Mouse (Mus musculus): ENCODE results near the gene Ap1g1. TPM values are rescaled to one million over a fixed set of nuclear protein-coding genes. Genes with fewer than 3 reads are reported as not detected.

Ap1g1 gene
- polyA plus RNA-seq, 1 experiment from 2014 or later, result 52.9 TPM

DNA sequence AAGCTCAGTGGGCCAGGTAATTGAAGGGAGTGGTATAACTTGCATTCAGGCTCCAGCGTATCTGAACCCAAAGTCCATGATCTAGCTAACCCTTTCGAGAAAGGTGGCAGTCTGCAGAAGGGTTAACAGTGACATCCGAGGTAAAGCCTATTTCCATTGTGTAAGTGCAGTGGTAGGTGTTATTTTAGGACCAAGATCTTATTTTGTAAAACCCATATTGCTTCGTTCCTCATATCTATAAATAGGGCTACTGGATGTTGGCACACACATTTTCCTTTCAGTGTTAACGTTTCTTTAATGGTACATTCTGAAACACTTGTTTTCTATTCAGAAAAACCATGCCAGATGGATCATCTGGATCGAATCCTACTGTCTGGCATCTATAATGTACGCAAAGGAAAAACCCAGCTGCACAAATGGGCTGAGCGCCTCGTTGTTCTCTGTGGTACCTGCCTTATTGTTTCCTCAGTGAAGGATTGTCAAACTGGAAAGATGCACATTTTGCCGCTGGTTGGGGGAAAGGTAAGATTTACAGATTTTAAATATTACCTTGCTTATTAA lies 125.6 kb downstream of the Ap1g1 start:
- no peaks in the 10 kb centered on the region for H3K9me3 ChIP-seq
- no peak overlapping the region for H3K4me2 ChIP-seq (replicated peaks)
- no peak overlapping the region for H3K27ac ChIP-seq
- no peaks in the 10 kb centered on the region for H3K4me1 ChIP-seq
- no peaks in the 10 kb centered on the region for H3K27me3 ChIP-seq
- no peak overlapping the region for H3K4me3 ChIP-seq
- peaks cover 18% of the 10 kb centered on the region for H3K36me3 ChIP-seq
- H3K9ac ChIP-seq, result no peak overlapping the region
- 70% methylated on average over 10 of the region's 10 CpGs for WGBS
- no peak for ATAC-seq (ENCODE audit: insufficient number of reproducible peaks, insufficient read depth, low FRiP score, low TSS enrichment)

DNA sequence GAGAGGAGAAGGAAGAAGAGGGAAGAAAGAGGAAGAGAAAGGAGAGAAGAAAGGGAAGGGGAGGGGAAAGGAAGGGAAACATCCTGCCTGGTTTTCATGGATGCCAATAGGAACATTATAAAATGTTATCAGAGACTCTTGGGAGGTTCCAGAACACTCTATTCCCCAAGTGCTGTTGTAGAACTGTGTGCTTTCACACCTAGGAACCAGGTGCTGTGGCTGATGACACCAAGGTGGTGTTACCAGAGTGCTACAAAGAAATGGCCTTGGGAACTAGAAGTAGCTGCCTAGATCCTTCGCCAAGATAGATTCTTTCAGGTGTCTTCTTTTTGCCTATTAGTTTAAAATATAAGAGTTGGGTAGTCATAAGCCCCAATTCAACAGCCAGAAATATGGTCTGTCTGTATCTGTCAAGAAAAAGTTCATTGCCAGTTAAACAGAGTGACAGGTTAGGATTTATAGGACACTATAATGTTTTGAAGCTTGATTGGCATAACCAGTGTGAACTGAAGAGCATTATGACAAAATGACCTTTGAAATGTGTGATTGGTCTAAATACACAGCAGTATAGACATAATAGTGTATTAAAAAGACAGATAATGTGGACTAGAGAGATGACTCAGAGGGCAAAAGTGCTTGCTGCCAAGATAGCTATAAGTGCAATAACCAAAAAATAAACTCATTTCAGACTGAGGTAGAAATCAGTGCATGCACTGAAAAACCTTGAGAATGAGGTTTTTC lies 126.7 kb downstream of the Ap1g1 start:
- H3K9me3 ChIP-seq, result no peaks in the 10 kb centered on the region
- no peak overlapping the region for H3K27ac ChIP-seq
- no peaks in the 10 kb centered on the region for H3K4me1 ChIP-seq
- H3K36me3 ChIP-seq, result peaks cover 29% of the 10 kb centered on the region
- no peak for ATAC-seq (ENCODE audit: insufficient number of reproducible peaks, insufficient read depth, low FRiP score, low TSS enrichment)
- WGBS, result 89% methylated on average over 1 of the region's 1 CpGs
- no peaks in the 10 kb centered on the region for H3K27me3 ChIP-seq
- no peak overlapping the region for H3K4me2 ChIP-seq (replicated peaks)
- H3K9ac ChIP-seq, result no peak overlapping the region
- H3K4me3 ChIP-seq, result no peak overlapping the region

DNA sequence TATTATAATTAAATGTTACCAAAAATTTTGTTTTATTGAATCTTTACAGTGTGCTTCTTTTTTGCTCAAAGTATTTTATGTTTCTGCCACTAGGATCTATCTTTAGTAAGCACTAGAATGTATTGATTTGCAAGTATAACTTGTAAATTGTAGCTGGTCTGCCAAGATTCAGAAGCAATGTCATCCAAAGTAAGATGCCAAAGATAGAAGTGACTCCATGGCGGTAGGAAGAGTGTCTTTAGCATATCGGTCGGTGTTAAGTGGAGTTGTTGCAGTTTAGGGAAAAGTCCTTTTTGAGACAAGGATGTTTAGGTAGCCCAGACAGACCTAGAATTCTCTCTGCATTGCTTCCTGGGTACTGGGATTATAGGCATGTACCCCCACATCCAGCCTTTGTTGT lies 128.6 kb downstream of the Ap1g1 start:
- 98% methylated on average over 3 of the region's 3 CpGs for WGBS
- H3K36me3 ChIP-seq, result peaks cover 32% of the 10 kb centered on the region
- no peak for ATAC-seq (ENCODE audit: insufficient number of reproducible peaks, insufficient read depth, low FRiP score, low TSS enrichment)
- no peaks in the 10 kb centered on the region for H3K27me3 ChIP-seq
- no peak overlapping the region for H3K4me2 ChIP-seq (replicated peaks)
- no peaks in the 10 kb centered on the region for H3K9me3 ChIP-seq
- H3K4me1 ChIP-seq, result no peaks in the 10 kb centered on the region
- no peak overlapping the region for H3K4me3 ChIP-seq
- no peak overlapping the region for H3K9ac ChIP-seq
- no peak overlapping the region for H3K27ac ChIP-seq

DNA sequence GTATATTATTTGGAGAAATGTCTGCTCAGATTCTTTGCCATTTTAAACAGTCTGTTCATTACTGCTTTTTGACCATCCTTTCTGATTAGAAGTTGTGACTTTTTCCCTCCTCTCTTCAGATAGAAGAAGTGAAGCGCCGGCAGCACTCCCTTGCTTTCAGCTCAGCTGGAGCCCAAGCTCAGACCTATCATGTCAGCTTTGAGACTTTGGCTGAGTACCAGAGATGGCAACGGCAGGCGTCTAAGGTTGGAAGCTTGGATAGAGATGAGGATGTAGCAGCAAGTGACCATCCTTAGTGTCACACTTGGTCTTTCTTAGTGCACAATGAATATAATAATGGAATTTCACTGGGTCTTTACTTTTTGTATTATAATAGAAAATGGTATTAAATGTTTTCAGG lies 129.0 kb downstream of the Ap1g1 start:
- no peak overlapping the region for H3K4me3 ChIP-seq
- no peaks in the 10 kb centered on the region for H3K27me3 ChIP-seq
- peaks cover 37% of the 10 kb centered on the region for H3K36me3 ChIP-seq
- 94% methylated on average over 4 of the region's 4 CpGs for WGBS
- no peaks in the 10 kb centered on the region for H3K9me3 ChIP-seq
- H3K27ac ChIP-seq, result no peak overlapping the region
- no peak overlapping the region for H3K4me2 ChIP-seq (replicated peaks)
- no peaks in the 10 kb centered on the region for H3K4me1 ChIP-seq
- H3K9ac ChIP-seq, result no peak overlapping the region
- no peak for ATAC-seq (ENCODE audit: insufficient number of reproducible peaks, insufficient read depth, low FRiP score, low TSS enrichment)

Other genes starting within 250 kb of the Ap1g1 start
- 29.9 and 32.2 TPM in 2 replicates for gene Dhx38, start 212.7 kb upstream of the Ap1g1 start, polyA plus RNA-seq (2016; fragmentation: Nextera tagmentation; extraction: Ambion mirVana)
- 21.2 and 22.4 TPM in 2 replicates for gene Txnl4b, start 212.7 kb upstream of the Ap1g1 start, polyA plus RNA-seq (2016; fragmentation: Nextera tagmentation; extraction: Ambion mirVana)
- gene Hp, start 199.4 kb upstream of the Ap1g1 start, polyA plus RNA-seq (2016; fragmentation: Nextera tagmentation; extraction: Ambion mirVana), result 0.55 and 0.90 TPM in 2 replicates
- 50.4 and 54.8 TPM in 2 replicates for gene Dhodh, start 169.9 kb upstream of the Ap1g1 start, polyA plus RNA-seq (2016; fragmentation: Nextera tagmentation; extraction: Ambion mirVana)
- gene Pkd1l3, start 164.0 kb upstream of the Ap1g1 start, polyA plus RNA-seq (2016; fragmentation: Nextera tagmentation; extraction: Ambion mirVana), result 0.13 and 0.22 TPM in 2 replicates
- 157 and 165 TPM in 2 replicates for gene Ist1, start 85.3 kb upstream of the Ap1g1 start, polyA plus RNA-seq (2016; fragmentation: Nextera tagmentation; extraction: Ambion mirVana)
- gene Zfp821, start 73.0 kb upstream of the Ap1g1 start, polyA plus RNA-seq (2016; fragmentation: Nextera tagmentation; extraction: Ambion mirVana), result 58.2 and 60.6 TPM in 2 replicates
- 9.3 and 9.6 TPM in 2 replicates for gene Atxn1l, start 40.8 kb upstream of the Ap1g1 start, polyA plus RNA-seq (2016; fragmentation: Nextera tagmentation; extraction: Ambion mirVana)
- gene Phlpp2, start 90.0 kb downstream of the Ap1g1 start, polyA plus RNA-seq (2016; fragmentation: Nextera tagmentation; extraction: Ambion mirVana), result 4.2 TPM in 2 replicates
- 1.5 and 2.2 TPM in 2 replicates for gene Marveld3, start 183.6 kb downstream of the Ap1g1 start, polyA plus RNA-seq (2016; fragmentation: Nextera tagmentation; extraction: Ambion mirVana)
- not detected in 2 replicates for gene Tat, start 211.9 kb downstream of the Ap1g1 start, polyA plus RNA-seq (2016; fragmentation: Nextera tagmentation; extraction: Ambion mirVana)

Measured in embryonic facial prominence, embryonic 12.5 days (tissue).